Mouse (Mus musculus): ENCODE measurements around the gene Rsrc2. TPM values are rescaled to one million over a fixed set of nuclear protein-coding genes. Genes with fewer than 3 reads are reported as not detected.
"Not testable (repeated sequence)": the region's sequence is repeated elsewhere in the genome, so short reads cannot be mapped to it uniquely, and the experiment has no call there.

Rsrc2 gene
- total and polyA plus RNA-seq, 2 experiments from 2014 or later = 19.9 to 72.7 TPM

DNA sequence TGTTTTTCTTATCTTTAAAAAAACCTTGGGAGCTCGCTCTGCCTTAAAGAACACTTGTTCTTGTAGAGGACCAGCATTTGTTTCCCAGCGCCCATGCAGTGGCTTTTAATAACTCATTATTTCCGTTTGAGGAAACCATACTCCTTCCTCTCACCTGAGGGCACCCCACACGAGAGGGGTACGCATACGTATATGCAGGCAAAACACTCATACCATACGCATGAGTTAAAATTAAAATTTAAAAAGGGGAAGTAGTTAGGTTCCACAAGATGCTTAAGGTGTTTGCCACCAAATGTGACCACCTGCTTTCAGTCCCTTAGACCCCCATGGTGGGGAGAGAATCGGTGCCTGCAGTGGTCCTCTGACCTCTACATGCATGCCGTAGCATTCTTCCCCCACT, 24.2 kb upstream of the Rsrc2 start:
- H3K9ac ChIP-seq (replicated peaks; ENCODE audit: low read depth, low read length) = no peak overlapping the region
- H3K4me3 ChIP-seq (ENCODE audit: low read depth, low read length) = no peak overlapping the region
- no peak overlapping the region for H3K27ac ChIP-seq (ENCODE audit: low read depth)
- TF ChIP-seq EP300 (IDR thresholded peaks at IDR 0.05; ENCODE audit: low read depth) = no peak
- TF ChIP-seq CTCF (IDR thresholded peaks at IDR 0.05; ENCODE audit: low read depth) = no peak
- WGBS = 88% methylated on average over 9 of the region's 9 CpGs
- no peaks in the 10 kb centered on the region for H3K27me3 ChIP-seq (ENCODE audit: control insufficient read depth, insufficient read depth, low read length)
- DNase-seq (ENCODE audit: low spot score) (no peak), ATAC-seq (ENCODE audit: insufficient read depth, low read depth) (no peak)
- H3K9me3 ChIP-seq (replicated peaks; ENCODE audit: control insufficient read depth, low read length) = no peaks in the 10 kb centered on the region
- H3K4me2 ChIP-seq (ENCODE audit: low read depth, low read length) = no peak overlapping the region
- no peaks in the 10 kb centered on the region for H3K4me1 ChIP-seq (ENCODE audit: control insufficient read depth, insufficient read depth)
- H3K36me3 ChIP-seq (replicated peaks; ENCODE audit: control insufficient read depth, insufficient read depth, low read length) = peaks cover 55% of the 10 kb centered on the region

DNA sequence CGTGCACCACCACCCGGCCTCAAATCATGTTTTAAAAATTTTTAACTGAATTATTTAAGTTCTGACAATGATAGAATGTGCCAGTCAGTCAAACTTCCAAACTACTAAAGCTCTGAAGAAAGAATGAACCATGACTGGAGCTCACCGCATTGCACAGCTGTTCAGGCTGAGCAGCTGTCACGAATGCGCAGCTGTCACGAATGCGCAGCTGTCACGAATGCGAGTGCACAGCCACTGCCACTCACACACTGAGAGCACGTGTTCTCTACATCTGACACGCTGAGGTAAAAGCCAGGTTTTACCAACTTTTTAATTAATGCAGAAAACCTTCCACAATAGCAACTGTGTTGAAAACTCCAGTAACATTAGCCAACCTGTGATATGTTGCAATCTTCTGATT, 17.2 kb upstream of the Rsrc2 start:
- H3K4me2 ChIP-seq (ENCODE audit: low read depth, low read length); H3K27ac ChIP-seq (ENCODE audit: low read depth); H3K9ac ChIP-seq (replicated peaks; ENCODE audit: low read depth, low read length); DNase-seq (ENCODE audit: low spot score); H3K4me1 ChIP-seq (ENCODE audit: control insufficient read depth, insufficient read depth); H3K9me3 ChIP-seq (replicated peaks; ENCODE audit: control insufficient read depth, low read length); ATAC-seq (ENCODE audit: insufficient read depth, low read depth); H3K27me3 ChIP-seq (ENCODE audit: control insufficient read depth, insufficient read depth, low read length); H3K4me3 ChIP-seq (ENCODE audit: low read depth, low read length): not testable (repeated sequence)
- peaks cover 45% of the 10 kb centered on the region for H3K36me3 ChIP-seq (replicated peaks; ENCODE audit: control insufficient read depth, insufficient read depth, low read length)
- 92% methylated on average over 11 of the region's 11 CpGs for WGBS

DNA sequence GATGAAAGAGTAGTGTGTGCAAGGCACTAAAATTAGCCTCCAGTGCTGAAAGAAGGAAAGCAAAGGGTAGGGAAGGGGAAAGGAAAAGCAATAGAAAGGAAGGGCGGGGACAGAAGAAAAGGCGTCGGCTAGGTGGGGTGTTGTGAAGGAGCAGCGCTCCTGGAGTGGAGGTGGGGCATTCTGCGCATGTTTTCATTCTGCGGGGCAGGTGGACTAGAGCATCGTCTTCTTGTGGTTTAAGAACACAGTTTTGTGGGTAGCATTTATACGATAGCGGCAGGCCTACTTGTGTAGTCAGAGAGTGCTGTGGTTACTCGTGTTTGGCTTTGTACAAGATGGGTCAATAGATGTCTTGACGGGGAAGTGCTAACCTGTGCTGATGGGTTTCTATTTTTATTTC, 16.3 kb upstream of the Rsrc2 start:
- WGBS = 89% methylated on average over 11 of the region's 11 CpGs
- DNase-seq (ENCODE audit: low spot score) = no peak
- Histone ChIP-seq H3K4me3 (ENCODE audit: low read depth, low read length) (no peak overlapping the region), H3K4me2 (ENCODE audit: low read depth, low read length) (no peak overlapping the region), H3K9me3 (replicated peaks; ENCODE audit: control insufficient read depth, low read length) (no peaks in the 10 kb centered on the region), H3K36me3 (replicated peaks; ENCODE audit: control insufficient read depth, insufficient read depth, low read length) (peaks cover 41% of the 10 kb centered on the region), H3K27me3 (ENCODE audit: control insufficient read depth, insufficient read depth, low read length) (no peaks in the 10 kb centered on the region), H3K27ac (ENCODE audit: low read depth) (no peak overlapping the region), H3K9ac (replicated peaks; ENCODE audit: low read depth, low read length) (no peak overlapping the region), H3K4me1 (ENCODE audit: control insufficient read depth, insufficient read depth) (no peaks in the 10 kb centered on the region)
- TF ChIP-seq CTCF (IDR thresholded peaks at IDR 0.05; ENCODE audit: low read depth) (no peak), EP300 (IDR thresholded peaks at IDR 0.05; ENCODE audit: low read depth) (no peak)
- ATAC-seq (ENCODE audit: insufficient read depth, low read depth) = no peak

DNA sequence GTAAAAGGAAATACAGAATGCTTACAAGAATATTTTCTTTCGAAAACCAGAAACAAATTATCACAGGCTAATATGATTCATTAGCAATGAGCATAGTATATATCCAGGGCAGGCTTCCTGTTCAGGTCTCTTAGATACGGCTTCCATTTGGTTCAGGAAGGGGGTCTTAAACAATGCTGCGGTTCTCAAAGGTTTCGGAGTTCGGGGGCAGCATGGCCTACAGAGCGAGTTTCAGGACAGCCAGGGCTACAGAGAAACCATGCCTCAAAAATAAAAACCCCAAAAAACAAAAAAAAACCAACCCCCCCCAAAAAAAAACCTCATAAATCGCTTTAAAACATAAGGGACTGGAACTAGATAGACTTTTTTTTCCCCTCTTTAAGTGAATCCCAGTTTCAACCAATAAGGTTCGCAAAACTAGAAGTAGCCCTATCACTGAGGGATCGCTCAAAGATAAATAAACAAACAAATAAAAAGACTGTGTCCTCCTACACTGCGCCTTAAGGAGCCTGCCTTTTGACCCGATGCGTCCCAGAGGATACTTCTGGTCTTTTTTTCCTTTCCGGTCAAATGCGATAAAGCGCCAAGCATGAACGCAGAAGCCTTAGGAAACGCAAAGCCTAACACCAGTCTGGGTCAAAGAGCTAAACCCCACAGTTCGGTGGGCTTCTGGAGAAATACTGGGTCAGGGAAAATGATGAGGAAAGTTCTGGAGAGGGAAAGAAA, 712 bp downstream of the Rsrc2 start:
- peak overlapping the region; percentile 89 for H3K4me2 ChIP-seq (ENCODE audit: low read depth, low read length)
- H3K27me3 ChIP-seq (ENCODE audit: control insufficient read depth, insufficient read depth, low read length) = no peaks in the 10 kb centered on the region
- DNase-seq (ENCODE audit: low spot score) (no peak), ATAC-seq (ENCODE audit: insufficient read depth, low read depth) (peak; percentile 10)
- peaks cover 29% of the 10 kb centered on the region for H3K4me1 ChIP-seq (ENCODE audit: control insufficient read depth, insufficient read depth)
- peak overlapping the region; percentile 99 for H3K27ac ChIP-seq (ENCODE audit: low read depth)
- no peaks in the 10 kb centered on the region for H3K9me3 ChIP-seq (replicated peaks; ENCODE audit: control insufficient read depth, low read length)
- TF ChIP-seq CTCF (IDR thresholded peaks at IDR 0.05; ENCODE audit: low read depth) (no peak), EP300 (IDR thresholded peaks at IDR 0.05; ENCODE audit: low read depth) (no peak)
- H3K4me3 ChIP-seq (ENCODE audit: low read depth, low read length) = peak overlapping the region; percentile 68
- WGBS = under 1% methylated on average over 18 of the region's 18 CpGs
- H3K9ac ChIP-seq (replicated peaks; ENCODE audit: low read depth, low read length) = peak overlapping the region; percentile 87
- peaks cover 12% of the 10 kb centered on the region for H3K36me3 ChIP-seq (replicated peaks; ENCODE audit: control insufficient read depth, insufficient read depth, low read length)

DNA sequence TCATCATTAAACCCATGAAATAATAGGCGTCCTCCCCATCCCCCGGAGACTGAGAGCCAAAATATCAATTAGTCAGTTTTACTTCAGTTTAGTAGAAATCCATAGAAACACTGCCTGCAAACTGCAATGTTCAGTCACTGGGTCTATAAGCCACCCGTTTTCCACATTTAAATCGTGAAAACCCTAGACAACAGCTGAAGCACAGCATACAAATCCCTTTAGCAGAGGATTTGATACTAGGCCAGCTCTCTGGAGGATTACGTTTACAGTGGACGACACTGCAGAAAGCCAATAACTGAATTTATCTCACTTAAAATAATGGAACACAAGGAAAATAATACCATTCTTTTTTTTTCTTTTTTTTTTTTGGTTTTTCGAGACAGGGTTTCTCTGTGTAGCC, 1.6 kb downstream of the Rsrc2 start:
- WGBS = 12% methylated on average over 7 of the region's 7 CpGs
- 0 out of 2 replicates have a peak overlapping the region, but pooled peaks have one; percentile 25 for H3K27ac ChIP-seq (ENCODE audit: low read depth)
- ATAC-seq (ENCODE audit: insufficient read depth, low read depth) = no peak

DNA sequence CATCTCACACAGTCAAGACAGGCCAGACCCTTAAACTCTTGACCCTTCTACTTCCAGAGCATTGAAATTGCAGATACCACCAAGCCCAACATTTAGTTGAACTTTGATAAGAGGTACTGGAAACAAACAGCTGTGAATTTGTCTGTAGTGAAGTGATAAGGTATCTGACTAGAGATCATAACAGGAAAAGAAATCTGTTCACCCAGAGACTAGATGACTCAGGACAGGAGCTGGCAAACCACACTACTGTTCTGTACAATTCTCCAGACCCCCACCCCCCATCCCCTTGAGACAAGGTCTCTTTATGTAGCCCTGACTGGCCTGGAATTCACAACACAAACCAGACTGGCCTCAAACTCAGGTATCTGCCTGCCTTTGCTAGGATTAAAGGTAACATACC, 3.0 kb downstream of the Rsrc2 start:
- Histone ChIP-seq H3K27ac (ENCODE audit: low read depth) (no peak overlapping the region), H3K36me3 (replicated peaks; ENCODE audit: control insufficient read depth, insufficient read depth, low read length) (peaks cover 20% of the 10 kb centered on the region), H3K4me2 (ENCODE audit: low read depth, low read length) (peak overlapping the region; percentile 89), H3K4me3 (ENCODE audit: low read depth, low read length) (no peak overlapping the region), H3K9ac (replicated peaks; ENCODE audit: low read depth, low read length) (no peak overlapping the region), H3K27me3 (ENCODE audit: control insufficient read depth, insufficient read depth, low read length) (no peaks in the 10 kb centered on the region), H3K4me1 (ENCODE audit: control insufficient read depth, insufficient read depth) (peaks cover 29% of the 10 kb centered on the region), H3K9me3 (replicated peaks; ENCODE audit: control insufficient read depth, low read length) (no peaks in the 10 kb centered on the region)
- DNase-seq (ENCODE audit: low spot score) = no peak
- ATAC-seq (ENCODE audit: insufficient read depth, low read depth) = no peak
- TF ChIP-seq EP300 (IDR thresholded peaks at IDR 0.05; ENCODE audit: low read depth) (no peak), CTCF (IDR thresholded peaks at IDR 0.05; ENCODE audit: low read depth) (no peak)

More for the DNA sequence above, 1.6 kb downstream of the Rsrc2 start:
- no peaks in the 10 kb centered on the region for H3K27me3 ChIP-seq (ENCODE audit: control insufficient read depth, insufficient read depth, low read length)
- H3K36me3 ChIP-seq (replicated peaks; ENCODE audit: control insufficient read depth, insufficient read depth, low read length) = peaks cover 20% of the 10 kb centered on the region
- no peaks in the 10 kb centered on the region for H3K9me3 ChIP-seq (replicated peaks; ENCODE audit: control insufficient read depth, low read length)
- H3K4me3 ChIP-seq (ENCODE audit: low read depth, low read length) = peak overlapping the region; percentile 68
- peak overlapping the region; percentile 52 for H3K9ac ChIP-seq (replicated peaks; ENCODE audit: low read depth, low read length)
- H3K4me1 ChIP-seq (ENCODE audit: control insufficient read depth, insufficient read depth) = peaks cover 29% of the 10 kb centered on the region
- TF ChIP-seq EP300 (IDR thresholded peaks at IDR 0.05; ENCODE audit: low read depth) (no peak), CTCF (IDR thresholded peaks at IDR 0.05; ENCODE audit: low read depth) (no peak)
- DNase-seq (ENCODE audit: low spot score) = no peak
- peak overlapping the region; percentile 89 for H3K4me2 ChIP-seq (ENCODE audit: low read depth, low read length)

Measured in heart, postnatal 0 days (tissue).